Mouse (Mus musculus): ENCODE measurements at regions not wholly inside any gene's neighbourhood (a gene's known extent, or its start where the extent isn't known, plus 50 kb on each side); places are given as distances from the start of the nearest gene placed in this dataset.
A peak's percentile ranks its signal among the peaks of the same experiment; 100 is the strongest.

GRCm38 (mm10) chr10:21689847-21690269, 96.9 kb downstream of the 1700020N01Rik start:
- Histone ChIP-seq H3K36me3 (no peaks in the 10 kb centered on the region), H3K4me1 (replicated peaks) (peaks cover 11% of the 10 kb centered on the region), H3K9me3 (no peaks in the 10 kb centered on the region), H3K27ac (no peak overlapping the region), H3K4me3 (no peak overlapping the region), H3K27me3 (ENCODE audit: insufficient read depth, poor library complexity, severe bottlenecking) (peaks cover 5% of the 10 kb centered on the region; the same call in 1 of the 2 replicates)
- no peak for DNase-seq (ENCODE audit: low spot score)
- 88% methylated on average over 9 of the region's 9 CpGs for WGBS

GRCm38 (mm10) chr10:21695185-21695584, 102.2 kb downstream of the 1700020N01Rik start:
- DNase-seq (ENCODE audit: low spot score): no peak
- WGBS: 87% methylated on average over 5 of the region's 5 CpGs

GRCm38 (mm10) chr10:21696671-21697070, 103.7 kb downstream of the 1700020N01Rik start:
- no peak overlapping the region for H3K4me3 ChIP-seq
- DNase-seq (ENCODE audit: low spot score): no peak
- no peaks in the 10 kb centered on the region for H3K27me3 ChIP-seq (ENCODE audit: insufficient read depth, poor library complexity, severe bottlenecking)
- 94% methylated on average over 5 of the region's 5 CpGs for WGBS
- H3K9me3 ChIP-seq: no peaks in the 10 kb centered on the region
- peaks cover 4% of the 10 kb centered on the region; the same call in 1 of the 2 replicates for H3K4me1 ChIP-seq (replicated peaks)
- no peak overlapping the region for H3K27ac ChIP-seq
- no peaks in the 10 kb centered on the region for H3K36me3 ChIP-seq

More at GRCm38 (mm10) chr10:21695185-21695584, 102.2 kb downstream of the 1700020N01Rik start:
- Histone ChIP-seq H3K4me3 (no peak overlapping the region), H3K27me3 (ENCODE audit: insufficient read depth, poor library complexity, severe bottlenecking) (no peaks in the 10 kb centered on the region), H3K27ac (no peak overlapping the region), H3K36me3 (no peaks in the 10 kb centered on the region), H3K4me1 (replicated peaks) (no peaks in the 10 kb centered on the region), H3K9me3 (no peaks in the 10 kb centered on the region)

GRCm38 (mm10) chr10:21701580-21701979, 108.6 kb downstream of the 1700020N01Rik start:
- Histone ChIP-seq H3K27me3 (ENCODE audit: insufficient read depth, poor library complexity, severe bottlenecking) (no peaks in the 10 kb centered on the region), H3K27ac (no peak overlapping the region), H3K4me3 (no peak overlapping the region), H3K36me3 (no peaks in the 10 kb centered on the region), H3K4me1 (replicated peaks) (peaks cover 10% of the 10 kb centered on the region; the same call in 1 of the 2 replicates), H3K9me3 (no peaks in the 10 kb centered on the region)
- WGBS: 24% methylated on average over 3 of the region's 3 CpGs
- peak; percentile 21 for DNase-seq (ENCODE audit: low spot score)

DNA sequence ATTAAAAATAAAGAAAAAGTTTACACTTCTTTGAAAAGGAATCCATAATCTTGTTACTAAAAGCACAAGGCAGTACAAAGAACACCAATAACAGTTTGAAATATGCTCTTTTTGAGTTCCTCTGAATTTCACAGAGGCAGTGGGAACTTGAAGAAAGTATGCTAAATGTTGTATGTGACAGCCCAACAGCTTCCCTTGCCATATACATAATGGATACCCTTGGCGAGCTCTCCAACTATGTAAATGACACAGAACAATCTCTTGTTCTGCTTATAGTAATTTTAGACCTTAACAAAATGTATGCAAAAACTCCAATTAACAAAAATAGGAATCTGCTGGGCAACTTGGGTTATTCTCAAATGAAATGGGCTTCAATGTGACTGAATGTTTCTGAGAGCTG, 109.2 kb downstream of the 1700020N01Rik start:
- Histone ChIP-seq H3K36me3 (no peaks in the 10 kb centered on the region), H3K27ac (no peak overlapping the region), H3K4me1 (replicated peaks) (peaks cover 10% of the 10 kb centered on the region; the same call in 1 of the 2 replicates), H3K4me3 (no peak overlapping the region), H3K27me3 (ENCODE audit: insufficient read depth, poor library complexity, severe bottlenecking) (no peaks in the 10 kb centered on the region), H3K9me3 (no peaks in the 10 kb centered on the region)
- no peak for DNase-seq (ENCODE audit: low spot score)
- WGBS: 77% methylated on average over 1 of the region's 1 CpGs

DNA sequence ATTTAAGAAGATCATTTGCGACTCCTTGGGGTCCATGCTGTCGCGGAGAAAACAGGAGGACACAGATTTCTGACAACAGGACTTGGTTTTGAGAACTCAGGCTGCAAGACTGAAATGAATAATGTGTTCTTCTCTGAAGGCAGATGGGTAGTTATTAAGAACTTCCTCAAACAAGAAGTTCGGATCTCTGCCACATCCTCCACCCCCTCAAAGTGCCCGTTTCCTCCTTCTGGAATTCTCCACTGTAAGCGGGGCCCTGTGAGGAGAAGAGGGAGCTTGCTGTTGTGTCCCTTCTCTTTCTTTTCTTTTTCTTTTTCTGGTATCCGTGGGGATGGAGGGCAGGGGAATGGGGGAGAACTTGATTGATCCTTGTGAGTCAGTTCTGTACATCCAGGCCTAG, 118.9 kb downstream of the 1700020N01Rik start:
- Histone ChIP-seq H3K9me3 (0 out of 2 replicates have a peak, but pooled peaks cover 6% of the 10 kb centered on the region), H3K27ac (no peak overlapping the region), H3K4me3 (no peak overlapping the region), H3K4me1 (replicated peaks) (peaks cover 9% of the 10 kb centered on the region), H3K36me3 (no peaks in the 10 kb centered on the region), H3K27me3 (ENCODE audit: insufficient read depth, poor library complexity, severe bottlenecking) (no peaks in the 10 kb centered on the region)
- DNase-seq (ENCODE audit: low spot score): no peak
- WGBS: 82% methylated on average over 7 of the region's 7 CpGs

GRCm38 (mm10) chr10:21712828-21713227, 119.9 kb downstream of the 1700020N01Rik start:
- 81% methylated on average over 3 of the region's 3 CpGs for WGBS
- H3K27me3 ChIP-seq (ENCODE audit: insufficient read depth, poor library complexity, severe bottlenecking): no peaks in the 10 kb centered on the region
- no peak for DNase-seq (ENCODE audit: low spot score)
- 0 out of 2 replicates have a peak, but pooled peaks cover 6% of the 10 kb centered on the region for H3K9me3 ChIP-seq
- no peak overlapping the region for H3K4me3 ChIP-seq
- no peak overlapping the region for H3K27ac ChIP-seq
- no peaks in the 10 kb centered on the region for H3K36me3 ChIP-seq
- H3K4me1 ChIP-seq (replicated peaks): peaks cover 9% of the 10 kb centered on the region

DNA sequence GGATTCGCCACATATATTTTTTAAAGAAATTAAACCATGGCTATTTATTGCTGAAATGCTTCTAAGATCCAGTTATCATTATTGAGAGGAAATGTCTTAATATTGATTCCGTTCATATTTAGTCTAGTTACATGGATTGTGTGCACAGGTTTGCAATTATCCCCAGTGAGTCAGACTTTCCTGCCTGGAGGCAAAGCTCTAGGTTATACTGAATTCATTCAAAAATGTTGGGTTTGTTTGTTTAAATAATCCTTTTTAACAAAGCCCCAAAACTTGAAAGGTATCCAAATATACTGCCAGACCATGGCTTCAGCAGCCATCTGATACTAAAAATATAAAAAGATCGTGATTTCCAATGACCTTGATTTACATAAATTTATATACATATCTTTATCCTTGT, 122.5 kb downstream of the 1700020N01Rik start:
- no peak for DNase-seq (ENCODE audit: low spot score)
- H3K27me3 ChIP-seq (ENCODE audit: insufficient read depth, poor library complexity, severe bottlenecking): no peaks in the 10 kb centered on the region
- H3K4me3 ChIP-seq: no peak overlapping the region
- no peaks in the 10 kb centered on the region for H3K36me3 ChIP-seq
- no peaks in the 10 kb centered on the region for H3K9me3 ChIP-seq
- H3K27ac ChIP-seq: no peak overlapping the region
- H3K4me1 ChIP-seq (replicated peaks): peaks cover 9% of the 10 kb centered on the region
- 93% methylated on average over 3 of the region's 3 CpGs for WGBS

DNA sequence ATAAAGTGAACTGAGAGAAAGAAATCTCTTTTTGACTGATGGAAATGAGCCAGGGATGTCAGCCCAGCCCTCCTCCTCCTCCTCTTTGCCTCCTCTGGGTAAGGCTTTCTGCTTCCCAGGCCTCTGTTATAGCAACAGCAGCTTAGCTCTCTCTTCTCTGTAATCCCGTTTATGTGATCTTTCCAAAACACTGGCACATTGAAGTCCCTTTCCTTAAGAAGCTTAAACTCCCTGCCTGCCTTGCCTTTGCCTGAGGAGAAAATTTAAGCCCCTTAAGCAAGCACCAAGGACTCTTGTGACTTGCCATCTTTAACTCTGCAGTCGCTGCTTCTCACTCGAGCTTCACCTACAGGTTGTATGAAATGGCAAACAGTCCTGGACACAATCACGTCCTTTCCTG, 125.2 kb downstream of the 1700020N01Rik start:
- Histone ChIP-seq H3K9me3 (no peaks in the 10 kb centered on the region), H3K36me3 (no peaks in the 10 kb centered on the region), H3K4me1 (replicated peaks) (no peaks in the 10 kb centered on the region), H3K27ac (no peak overlapping the region), H3K4me3 (no peak overlapping the region), H3K27me3 (ENCODE audit: insufficient read depth, poor library complexity, severe bottlenecking) (no peaks in the 10 kb centered on the region)
- 63% methylated on average over 4 of the region's 4 CpGs for WGBS
- no peak for DNase-seq (ENCODE audit: low spot score)

- Histone ChIP-seq H3K9me3 (no peaks in the 10 kb centered on the region), H3K4me3 (no peak overlapping the region), H3K36me3 (no peaks in the 10 kb centered on the region), H3K4me1 (replicated peaks) (no peaks in the 10 kb centered on the region), H3K27ac (no peak overlapping the region), H3K27me3 (ENCODE audit: insufficient read depth, poor library complexity, severe bottlenecking) (no peaks in the 10 kb centered on the region)
- WGBS: 82% methylated on average over 3 of the region's 3 CpGs
- no peak for DNase-seq (ENCODE audit: low spot score)
Observed at GRCm38 (mm10) chr10:21724351-21724750, 131.4 kb downstream of the 1700020N01Rik start.

- 91% methylated on average over 3 of the region's 3 CpGs for WGBS
- Histone ChIP-seq H3K27ac (no peak overlapping the region), H3K4me1 (replicated peaks) (no peaks in the 10 kb centered on the region), H3K9me3 (no peaks in the 10 kb centered on the region), H3K4me3 (no peak overlapping the region), H3K36me3 (no peaks in the 10 kb centered on the region), H3K27me3 (ENCODE audit: insufficient read depth, poor library complexity, severe bottlenecking) (no peaks in the 10 kb centered on the region)
- DNase-seq (ENCODE audit: low spot score): no peak
Observed at GRCm38 (mm10) chr10:21724999-21725398, 132.1 kb downstream of the 1700020N01Rik start.

- no peaks in the 10 kb centered on the region for H3K9me3 ChIP-seq
- no peaks in the 10 kb centered on the region for H3K36me3 ChIP-seq
- no peak for DNase-seq (ENCODE audit: low spot score)
- WGBS: 55% methylated on average over 5 of the region's 5 CpGs
- no peak overlapping the region for H3K27ac ChIP-seq
- no peaks in the 10 kb centered on the region for H3K27me3 ChIP-seq (ENCODE audit: insufficient read depth, poor library complexity, severe bottlenecking)
- no peak overlapping the region for H3K4me3 ChIP-seq
- H3K4me1 ChIP-seq (replicated peaks): no peaks in the 10 kb centered on the region
Observed at GRCm38 (mm10) chr10:21740256-21740655, 141.7 kb upstream of the Sgk1 start.

DNA sequence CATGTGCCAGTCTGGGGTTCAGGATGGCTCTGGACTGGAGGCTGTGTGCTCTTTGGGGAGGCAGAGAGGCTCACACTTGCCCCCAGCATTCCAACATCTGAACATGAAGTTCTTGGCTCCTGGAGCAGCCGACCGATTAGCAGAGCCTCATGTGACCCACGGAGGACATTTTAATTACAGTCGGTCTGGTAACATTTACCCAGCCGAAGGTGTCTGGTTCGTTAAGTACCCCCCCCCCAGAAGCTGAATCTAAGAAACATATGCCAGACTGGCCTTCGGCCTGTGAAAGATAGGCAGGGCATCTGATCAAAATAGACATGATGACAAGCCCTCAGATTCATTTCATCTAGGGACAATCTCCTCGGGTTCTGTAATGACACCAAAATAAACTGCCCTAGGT, 140.4 kb upstream of the Sgk1 start:
- H3K4me3 ChIP-seq: no peak overlapping the region

More for the DNA sequence above, 140.4 kb upstream of the Sgk1 start:
- Histone ChIP-seq H3K27ac (no peak overlapping the region), H3K9me3 (no peaks in the 10 kb centered on the region), H3K36me3 (no peaks in the 10 kb centered on the region), H3K27me3 (ENCODE audit: insufficient read depth, poor library complexity, severe bottlenecking) (no peaks in the 10 kb centered on the region), H3K4me1 (replicated peaks) (0 out of 2 replicates have a peak, but pooled peaks cover under 1% of the 10 kb centered on the region)
- DNase-seq (ENCODE audit: low spot score): no peak
- WGBS: 74% methylated on average over 8 of the region's 8 CpGs
